Mouse (Mus musculus): ENCODE data around the gene Rnf182. TPM values are rescaled to one million over a fixed set of nuclear protein-coding genes. Genes with fewer than 3 reads are reported as not detected.

The Rnf182 gene
- polyA plus RNA-seq, 1 experiment from 2014 or later: 2.2 TPM

- no peak for DNase-seq (ENCODE audit: low spot score)
- no peak overlapping the region for H3K27ac ChIP-seq (ENCODE audit: low read depth)
- no peaks in the 10 kb centered on the region for H3K36me3 ChIP-seq (ENCODE audit: control insufficient read depth, insufficient read depth, low read length)
- no peaks in the 10 kb centered on the region for H3K4me1 ChIP-seq (replicated peaks; ENCODE audit: control insufficient read depth, insufficient read depth, low read length)
- 90% methylated on average over 5 of the region's 5 CpGs for WGBS
- H3K4me2 ChIP-seq (ENCODE audit: low read length): no peak overlapping the region
- ATAC-seq (replicated peaks; ENCODE audit: low FRiP score, low TSS enrichment, low read depth): no peak
- H3K4me3 ChIP-seq (ENCODE audit: low read depth, low read length): no peak overlapping the region
- H3K9ac ChIP-seq (ENCODE audit: low read length): no peak overlapping the region
- H3K27me3 ChIP-seq (replicated peaks; ENCODE audit: control insufficient read depth, insufficient read depth, low read length): no peaks in the 10 kb centered on the region
- no peaks in the 10 kb centered on the region for H3K9me3 ChIP-seq (ENCODE audit: control insufficient read depth, low read length)
Observed at GRCm38 (mm10) chr13:43580661-43581060, 34.8 kb upstream of the Rnf182 start.

- H3K4me2 ChIP-seq (ENCODE audit: low read length): peak overlapping the region; percentile 22
- no peaks in the 10 kb centered on the region for H3K36me3 ChIP-seq (ENCODE audit: control insufficient read depth, insufficient read depth, low read length)
- no peaks in the 10 kb centered on the region for H3K9me3 ChIP-seq (ENCODE audit: control insufficient read depth, low read length)
- H3K4me1 ChIP-seq (replicated peaks; ENCODE audit: control insufficient read depth, insufficient read depth, low read length): no peaks in the 10 kb centered on the region
- DNase-seq (ENCODE audit: low spot score): no peak
- no peak overlapping the region for H3K27ac ChIP-seq (ENCODE audit: low read depth)
- ATAC-seq (replicated peaks; ENCODE audit: low FRiP score, low TSS enrichment, low read depth): no peak
- no peak overlapping the region for H3K9ac ChIP-seq (ENCODE audit: low read length)
- no peak overlapping the region for H3K4me3 ChIP-seq (ENCODE audit: low read depth, low read length)
- H3K27me3 ChIP-seq (replicated peaks; ENCODE audit: control insufficient read depth, insufficient read depth, low read length): no peaks in the 10 kb centered on the region
- WGBS: 38% methylated on average over 16 of the region's 16 CpGs
Observed at GRCm38 (mm10) chr13:43582961-43583360, 32.5 kb upstream of the Rnf182 start.

GRCm38 (mm10) chr13:43583504-43583903 lies 32.0 kb upstream of the Rnf182 start:
- Histone ChIP-seq H3K4me2 (ENCODE audit: low read length) (no peak overlapping the region), H3K36me3 (ENCODE audit: control insufficient read depth, insufficient read depth, low read length) (no peaks in the 10 kb centered on the region), H3K4me3 (ENCODE audit: low read depth, low read length) (no peak overlapping the region), H3K9me3 (ENCODE audit: control insufficient read depth, low read length) (no peaks in the 10 kb centered on the region), H3K9ac (ENCODE audit: low read length) (no peak overlapping the region), H3K4me1 (replicated peaks; ENCODE audit: control insufficient read depth, insufficient read depth, low read length) (no peaks in the 10 kb centered on the region), H3K27me3 (replicated peaks; ENCODE audit: control insufficient read depth, insufficient read depth, low read length) (no peaks in the 10 kb centered on the region), H3K27ac (ENCODE audit: low read depth) (no peak overlapping the region)
- ATAC-seq (replicated peaks; ENCODE audit: low FRiP score, low TSS enrichment, low read depth) (no peak), DNase-seq (ENCODE audit: low spot score) (no peak)
- WGBS: 57% methylated on average over 8 of the region's 8 CpGs

- Histone ChIP-seq H3K4me2 (ENCODE audit: low read length) (no peak overlapping the region), H3K4me1 (replicated peaks; ENCODE audit: control insufficient read depth, insufficient read depth, low read length) (no peaks in the 10 kb centered on the region), H3K27ac (ENCODE audit: low read depth) (no peak overlapping the region), H3K9ac (ENCODE audit: low read length) (no peak overlapping the region), H3K9me3 (ENCODE audit: control insufficient read depth, low read length) (no peaks in the 10 kb centered on the region), H3K27me3 (replicated peaks; ENCODE audit: control insufficient read depth, insufficient read depth, low read length) (no peaks in the 10 kb centered on the region), H3K4me3 (ENCODE audit: low read depth, low read length) (no peak overlapping the region), H3K36me3 (ENCODE audit: control insufficient read depth, insufficient read depth, low read length) (no peaks in the 10 kb centered on the region)
- DNase-seq (ENCODE audit: low spot score) (no peak), ATAC-seq (replicated peaks; ENCODE audit: low FRiP score, low TSS enrichment, low read depth) (no peak)
- WGBS: 60% methylated on average over 2 of the region's 2 CpGs
Observed at GRCm38 (mm10) chr13:43585335-43585734, 30.2 kb upstream of the Rnf182 start.

- DNase-seq (ENCODE audit: low spot score) (no peak), ATAC-seq (replicated peaks; ENCODE audit: low FRiP score, low TSS enrichment, low read depth) (no peak)
- Histone ChIP-seq H3K27me3 (replicated peaks; ENCODE audit: control insufficient read depth, insufficient read depth, low read length) (no peaks in the 10 kb centered on the region), H3K27ac (ENCODE audit: low read depth) (no peak overlapping the region), H3K4me1 (replicated peaks; ENCODE audit: control insufficient read depth, insufficient read depth, low read length) (no peaks in the 10 kb centered on the region), H3K36me3 (ENCODE audit: control insufficient read depth, insufficient read depth, low read length) (no peaks in the 10 kb centered on the region), H3K4me2 (ENCODE audit: low read length) (no peak overlapping the region), H3K9me3 (ENCODE audit: control insufficient read depth, low read length) (no peaks in the 10 kb centered on the region), H3K9ac (ENCODE audit: low read length) (no peak overlapping the region), H3K4me3 (ENCODE audit: low read depth, low read length) (no peak overlapping the region)
- WGBS: 86% methylated on average over 3 of the region's 3 CpGs
Observed at GRCm38 (mm10) chr13:43586966-43587365, 28.5 kb upstream of the Rnf182 start.

GRCm38 (mm10) chr13:43587844-43588840 lies 27.4 kb upstream of the Rnf182 start:
- H3K9me3 ChIP-seq (ENCODE audit: control insufficient read depth, low read length): no peaks in the 10 kb centered on the region
- 81% methylated on average over 14 of the region's 14 CpGs for WGBS
- no peak overlapping the region for H3K9ac ChIP-seq (ENCODE audit: low read length)
- H3K36me3 ChIP-seq (ENCODE audit: control insufficient read depth, insufficient read depth, low read length): no peaks in the 10 kb centered on the region
- ATAC-seq (replicated peaks; ENCODE audit: low FRiP score, low TSS enrichment, low read depth): no peak
- no peak overlapping the region for H3K4me2 ChIP-seq (ENCODE audit: low read length)
- no peaks in the 10 kb centered on the region for H3K27me3 ChIP-seq (replicated peaks; ENCODE audit: control insufficient read depth, insufficient read depth, low read length)
- H3K27ac ChIP-seq (ENCODE audit: low read depth): no peak overlapping the region
- no peak for DNase-seq (ENCODE audit: low spot score)
- no peak overlapping the region for H3K4me3 ChIP-seq (ENCODE audit: low read depth, low read length)
- H3K4me1 ChIP-seq (replicated peaks; ENCODE audit: control insufficient read depth, insufficient read depth, low read length): no peaks in the 10 kb centered on the region

- H3K4me2 ChIP-seq (ENCODE audit: low read length): no peak overlapping the region
- ATAC-seq (replicated peaks; ENCODE audit: low FRiP score, low TSS enrichment, low read depth): no peak
Observed at GRCm38 (mm10) chr13:43591828-43592680, 23.5 kb upstream of the Rnf182 start.

GRCm38 (mm10) chr13:43592681-43593068 lies 22.8 kb upstream of the Rnf182 start:
- Histone ChIP-seq H3K4me2 (ENCODE audit: low read length) (no peak overlapping the region), H3K9me3 (ENCODE audit: control insufficient read depth, low read length) (no peaks in the 10 kb centered on the region), H3K4me3 (ENCODE audit: low read depth, low read length) (no peak overlapping the region), H3K4me1 (replicated peaks; ENCODE audit: control insufficient read depth, insufficient read depth, low read length) (no peaks in the 10 kb centered on the region), H3K9ac (ENCODE audit: low read length) (no peak overlapping the region), H3K27me3 (replicated peaks; ENCODE audit: control insufficient read depth, insufficient read depth, low read length) (no peaks in the 10 kb centered on the region), H3K27ac (ENCODE audit: low read depth) (no peak overlapping the region), H3K36me3 (ENCODE audit: control insufficient read depth, insufficient read depth, low read length) (no peaks in the 10 kb centered on the region)
- 53% methylated on average over 8 of the region's 8 CpGs for WGBS
- DNase-seq (ENCODE audit: low spot score): no peak
- ATAC-seq (replicated peaks; ENCODE audit: low FRiP score, low TSS enrichment, low read depth): no peak

More at GRCm38 (mm10) chr13:43591828-43592680, 23.5 kb upstream of the Rnf182 start:
- no peak for DNase-seq (ENCODE audit: low spot score)
- Histone ChIP-seq H3K9me3 (ENCODE audit: control insufficient read depth, low read length) (no peaks in the 10 kb centered on the region), H3K9ac (ENCODE audit: low read length) (no peak overlapping the region), H3K36me3 (ENCODE audit: control insufficient read depth, insufficient read depth, low read length) (no peaks in the 10 kb centered on the region), H3K27ac (ENCODE audit: low read depth) (no peak overlapping the region), H3K27me3 (replicated peaks; ENCODE audit: control insufficient read depth, insufficient read depth, low read length) (no peaks in the 10 kb centered on the region), H3K4me1 (replicated peaks; ENCODE audit: control insufficient read depth, insufficient read depth, low read length) (no peaks in the 10 kb centered on the region), H3K4me3 (ENCODE audit: low read depth, low read length) (no peak overlapping the region)
- WGBS: 72% methylated on average over 28 of the region's 28 CpGs

All from intestine, embryonic 14.5 days (tissue).